ENCODE assay signal across 8 mouse cellular contexts in the genomic region with DNA sequence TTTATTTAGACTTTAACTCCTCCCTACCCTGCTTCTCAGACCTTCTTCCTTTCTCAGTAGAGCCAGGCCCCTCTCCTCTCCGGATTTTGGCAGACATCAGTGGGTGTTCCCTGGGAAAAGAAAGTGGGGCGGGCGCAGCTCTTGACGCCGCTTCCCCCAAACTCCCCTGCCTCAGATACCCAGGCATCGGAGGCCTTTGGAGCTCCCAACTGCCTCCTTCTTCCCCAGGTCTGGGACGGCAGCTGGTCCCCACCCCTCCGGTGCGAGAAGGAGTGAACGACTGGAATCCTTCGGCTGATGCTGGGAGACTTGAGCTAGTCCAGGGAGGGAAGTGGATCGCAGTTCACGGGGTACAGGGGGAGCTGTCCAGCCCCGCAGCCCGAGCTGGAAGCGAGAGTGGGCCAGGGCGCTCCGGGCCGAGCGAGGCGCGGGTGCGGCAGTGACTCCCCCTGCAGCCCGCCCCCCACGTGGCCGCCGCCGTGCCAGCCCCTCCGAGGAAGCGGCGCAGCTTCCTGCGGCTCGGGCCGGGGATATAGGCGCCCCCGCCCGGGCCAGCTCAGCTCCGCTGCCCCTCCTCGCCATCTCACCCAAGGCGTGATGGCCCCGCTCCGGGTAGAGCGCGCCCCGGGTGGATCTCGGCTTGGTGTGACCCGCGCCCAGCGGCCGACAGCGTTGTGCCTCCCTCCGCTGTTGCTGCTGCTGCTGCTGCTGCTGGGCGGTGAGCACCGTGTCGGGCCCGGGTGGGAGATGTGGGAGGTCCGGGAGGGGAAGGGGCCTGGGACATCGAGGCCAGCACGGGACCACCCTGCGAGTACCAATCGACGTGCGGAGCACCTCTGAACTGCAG. TPM values are rescaled to one million over a fixed set of nuclear protein-coding genes. Genes with fewer than 3 reads are reported as not detected.
DNase-seq lines count a peak whose midpoint lies in the region; ATAC-seq and TF ChIP-seq lines count a peak whose summit lies in the region.

A gene (plus strand): TSS at position 174 of the 847 bp plus-strand sequence.

- H3K27me3 ChIP-seq in embryonic facial prominence, embryonic 13.5 days: peaks cover 23% of the 10 kb centered on the region
- peaks cover 58% of the 10 kb centered on the region for H3K27me3 ChIP-seq in heart, embryonic 13.5 days (replicated peaks)
- peaks cover 34% of the 10 kb centered on the region for H3K27me3 ChIP-seq in liver, postnatal 0 days (ENCODE audit: insufficient read depth, low read length)
- peaks cover 16% of the 10 kb centered on the region for H3K27me3 ChIP-seq in neural tube, embryonic 14.5 days (ENCODE audit: control insufficient read depth, insufficient read depth, low read length)

- ATAC-seq in embryonic facial prominence, embryonic 13.5 days (ENCODE audit: insufficient number of reproducible peaks, insufficient read depth, low FRiP score, low TSS enrichment, low read depth): peak; percentile 69; the same call in 1 of the 2 replicates
- ATAC-seq in heart, embryonic 13.5 days (ENCODE audit: extremely low read depth, insufficient number of reproducible peaks, low FRiP score, low TSS enrichment): peak; percentile 26; the same call in 1 of the 2 replicates
- peak; percentile 58 for ATAC-seq in liver, postnatal 0 days
- ATAC-seq in neural tube, embryonic 14.5 days (ENCODE audit: low read depth): peak; percentile 60; the same call in 1 of the 2 replicates

- no peak for TF ChIP-seq EP300 in liver, postnatal 0 days (IDR thresholded peaks at IDR 0.05; ENCODE audit: low read depth)

- under 1% methylated on average over 62 of the region's 63 CpGs for WGBS in embryonic facial prominence, embryonic 13.5 days
- 1% methylated on average over 62 of the region's 63 CpGs for WGBS in heart, embryonic 13.5 days
- WGBS in liver, postnatal 0 days (ENCODE audit: insufficient replicate concordance): 4% methylated on average over 38 of the region's 63 CpGs
- WGBS in neural tube, embryonic 14.5 days: under 1% methylated on average over 49 of the region's 63 CpGs

- peak; percentile 42 for DNase-seq in urinary bladder, postnatal 14 days (ENCODE audit: low spot score)
- DNase-seq in urinary bladder, postnatal 10 days (ENCODE audit: low spot score): no peak
- peak; percentile 87 for DNase-seq in kidney, postnatal 10 days
- DNase-seq in liver, postnatal 0 days: peak; percentile 50
- DNase-seq in cerebellum, adult 9-10 months: no peak

- H3K4me2 ChIP-seq in embryonic facial prominence, embryonic 13.5 days: peak within 1 kb of the TSS; percentile 97
- H3K4me2 ChIP-seq in heart, embryonic 13.5 days: peak within 1 kb of the TSS; percentile 92
- H3K4me2 ChIP-seq in liver, postnatal 0 days (ENCODE audit: low read depth, low read length): peak within 1 kb of the TSS; percentile 64
- H3K4me2 ChIP-seq in neural tube, embryonic 14.5 days (ENCODE audit: low read depth, low read length): peak within 1 kb of the TSS; percentile 89

- peak within 1 kb of the TSS; percentile 85 for H3K9ac ChIP-seq in embryonic facial prominence, embryonic 13.5 days
- H3K9ac ChIP-seq in heart, embryonic 13.5 days: peak within 1 kb of the TSS; percentile 91
- H3K9ac ChIP-seq in liver, postnatal 0 days (replicated peaks): peak within 1 kb of the TSS; percentile 22
- H3K9ac ChIP-seq in neural tube, embryonic 14.5 days (replicated peaks; ENCODE audit: low read depth, low read length): peak within 1 kb of the TSS; percentile 71

- no peaks in the 10 kb centered on the region for H3K9me3 ChIP-seq in embryonic facial prominence, embryonic 13.5 days
- H3K9me3 ChIP-seq in heart, embryonic 13.5 days: no peaks in the 10 kb centered on the region
- no peaks in the 10 kb centered on the region for H3K9me3 ChIP-seq in liver, postnatal 0 days (ENCODE audit: low read length)
- H3K9me3 ChIP-seq in neural tube, embryonic 14.5 days (ENCODE audit: control insufficient read depth, low read length): no peaks in the 10 kb centered on the region

- 0 out of 2 replicates have a peak, but pooled peaks have one; percentile 5 for TF ChIP-seq CTCF in liver, postnatal 0 days (IDR thresholded peaks at IDR 0.05; ENCODE audit: low read depth)

- no peaks in the 10 kb centered on the region for H3K36me3 ChIP-seq in embryonic facial prominence, embryonic 13.5 days
- H3K36me3 ChIP-seq in heart, embryonic 13.5 days: no peaks in the 10 kb centered on the region
- H3K36me3 ChIP-seq in liver, postnatal 0 days (replicated peaks; ENCODE audit: insufficient read depth, low read length): no peaks in the 10 kb centered on the region
- H3K36me3 ChIP-seq in neural tube, embryonic 14.5 days (ENCODE audit: control insufficient read depth, insufficient read depth, low read length): no peaks in the 10 kb centered on the region

- peak within 1 kb of the TSS; percentile 66 for H3K4me3 ChIP-seq in embryonic facial prominence, embryonic 13.5 days
- H3K4me3 ChIP-seq in heart, embryonic 13.5 days: peak within 1 kb of the TSS; percentile 79
- H3K4me3 ChIP-seq in liver, postnatal 0 days (ENCODE audit: low read depth, low read length): peak within 1 kb of the TSS; percentile 38
- H3K4me3 ChIP-seq in neural tube, embryonic 14.5 days (ENCODE audit: low read depth, low read length): peak within 1 kb of the TSS; percentile 55

- H3K4me1 ChIP-seq in embryonic facial prominence, embryonic 13.5 days: peaks cover 31% of the 10 kb centered on the region
- peaks cover 26% of the 10 kb centered on the region for H3K4me1 ChIP-seq in heart, embryonic 13.5 days
- H3K4me1 ChIP-seq in liver, postnatal 0 days (ENCODE audit: insufficient read depth): 0 out of 2 replicates have a peak, but pooled peaks cover 17% of the 10 kb centered on the region
- H3K4me1 ChIP-seq in neural tube, embryonic 14.5 days (ENCODE audit: control insufficient read depth, insufficient read depth, low read length): no peaks in the 10 kb centered on the region

- peak within 1 kb of the TSS; percentile 66 for H3K27ac ChIP-seq in embryonic facial prominence, embryonic 13.5 days
- H3K27ac ChIP-seq in heart, embryonic 13.5 days (replicated peaks): peak within 1 kb of the TSS; percentile 94
- peak within 1 kb of the TSS; percentile 68 for H3K27ac ChIP-seq in liver, postnatal 0 days (ENCODE audit: low read depth)
- peak within 1 kb of the TSS; percentile 57; the same call in 1 of the 2 replicates for H3K27ac ChIP-seq in neural tube, embryonic 14.5 days (ENCODE audit: low read depth, low read length)

RNA-seq across cellular contexts. Expression of the gene that starts here (rescaled TPM):
- polyA plus RNA-seq in embryonic facial prominence, embryonic 13.5 days (2015; fragmentation: Nextera tagmentation; extraction: Ambion mirVana): 84.9 and 92.3 TPM in 2 replicates
- 210 and 234 TPM in 2 replicates for polyA plus RNA-seq in heart, embryonic 13.5 days (2015; fragmentation: Nextera tagmentation; extraction: Ambion mirVana)
- 34.8 and 38.4 TPM in 2 replicates for polyA plus RNA-seq in liver, postnatal 0 days (2015; fragmentation: Nextera tagmentation; extraction: Ambion mirVana)
- polyA plus RNA-seq in neural tube, embryonic 14.5 days (2014; fragmentation: Nextera tagmentation; extraction: Ambion mirVana): 63.1 and 103 TPM in 2 replicates

Comparison
In these comparisons a context has a peak if more than half of its experiments do, and no peak if none do; other contexts are left out.
1. DNase-seq: peak in urinary bladder, postnatal 14 days (single experiment), kidney, postnatal 10 days (single experiment) and liver, postnatal 0 days (single experiment); none in urinary bladder, postnatal 10 days (single experiment) and cerebellum, adult 9-10 months (single experiment).
2. H3K9ac ChIP-seq: peak in every context shown above with its lines; median percentile 91 in heart, embryonic 13.5 days; 85 in embryonic facial prominence, embryonic 13.5 days; 71 in neural tube, embryonic 14.5 days; 22 in liver, postnatal 0 days.
3. Peak in every context shown above with its lines, with median percentiles within 50 percentile points of each other: ATAC-seq, H3K27ac ChIP-seq, H3K4me2 ChIP-seq and H3K4me3 ChIP-seq.